Mouse (Mus musculus) forebrain, embryonic 12.5 days (tissue): Measurements from ENCODE around the gene Hmox2. TPM values are rescaled to one million over a fixed set of nuclear protein-coding genes. Genes with fewer than 3 reads are reported as not detected.
A peak's percentile ranks its signal among the peaks of the same experiment; 100 is the strongest.
"Not testable (repeated sequence)": the region's sequence is repeated elsewhere in the genome, so short reads cannot be mapped to it uniquely, and the experiment has no call there.

Source experiments
- ATAC-seq: fragments of 200-750 bp; cut with Nextera tagmentation; 2 replicates; pipeline ENCODE4 v1.8.0; 2017; ENCODE audit warnings: moderate TSS enrichment; ENCODE audit not compliant: low FRiP score
- H3K27ac ChIP-seq: fragments of 300-500 bp; sonication (generic); 2 replicates; pipeline ENCODE4 v1.5.1; 2016; ENCODE audit warnings: mild to moderate bottlenecking
- H3K27me3 ChIP-seq: fragments of 300-500 bp; sonication (generic); 2 replicates; pipeline ENCODE4 v1.6.1; 2016; ENCODE audit warnings: mild to moderate bottlenecking
- H3K36me3 ChIP-seq: fragments of 300-500 bp; sonication (generic); replicated peaks from 2 replicates; pipeline ENCODE4 v1.6.1; 2016; ENCODE audit warnings: mild to moderate bottlenecking
- H3K4me1 ChIP-seq: fragments of 300-500 bp; sonication (generic); 2 replicates; pipeline ENCODE4 v1.6.1; 2016
- H3K4me2 ChIP-seq: fragments of 300-500 bp; sonication (generic); 2 replicates; pipeline ENCODE4 v1.6.1; 2016; ENCODE audit warnings: mild to moderate bottlenecking, moderate library complexity
- H3K4me3 ChIP-seq: fragments of 300-500 bp; sonication (generic); replicated peaks from 2 replicates; pipeline ENCODE4 v1.5.1; 2016; ENCODE audit warnings: mild to moderate bottlenecking
- H3K9ac ChIP-seq: fragments of 300-500 bp; sonication (generic); 2 replicates; pipeline ENCODE4 v1.6.1; 2016; ENCODE audit warnings: mild to moderate bottlenecking
- H3K9me3 ChIP-seq: fragments of 300-500 bp; sonication (generic); 2 replicates; pipeline ENCODE4 v1.6.1; 2016
- WGBS: fragments of 180-500 bp; shearing (Covaris S2); methylation state at CpG from one replicate; pipeline ENCODE4 v1.1.7; 2016; 5-methylcytosine and 5-hydroxymethylcytosine counted together
- polyA plus RNA-seq: library from polyadenylated mRNA; unstranded; fragments of >200 nt; fragmentation: Nextera tagmentation; extraction: Ambion mirVana; gene quantifications from 2 replicates; pipeline ENCODE4 v1.2.1, GENCODE M21; 2016

The Hmox2 gene
- polyA plus RNA-seq, 1 experiment from 2014 or later = 70.7 TPM

DNA sequence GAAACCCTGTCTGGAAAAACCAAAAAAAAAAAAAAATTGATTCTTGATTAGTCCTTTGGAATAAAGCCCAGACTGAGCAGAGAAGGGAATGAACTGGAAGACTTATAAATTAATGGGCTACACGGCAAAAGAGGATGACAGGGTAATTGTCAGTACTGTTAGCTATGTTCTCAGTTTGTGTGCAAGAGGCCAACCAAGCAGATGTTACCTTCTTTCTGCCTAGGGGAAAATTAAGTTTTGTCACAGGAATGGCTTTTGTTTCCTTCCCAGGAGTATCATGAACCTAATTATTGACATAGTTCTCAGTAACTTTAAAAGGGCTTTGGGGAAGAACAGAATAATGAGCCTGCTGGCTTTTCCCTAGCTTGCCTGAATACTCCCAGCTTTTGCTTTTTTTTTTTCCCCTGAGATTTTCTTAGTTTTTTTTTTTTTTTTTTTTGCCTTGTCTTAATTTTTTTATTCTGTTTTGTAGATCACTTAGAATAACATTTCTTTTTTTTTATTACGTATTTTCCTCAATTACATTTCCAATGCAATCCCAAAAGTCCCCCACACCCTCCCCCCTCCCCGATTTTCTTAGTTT, 4.7 kb downstream of the Hmox2 start:
- no peak for ATAC-seq
- no peaks in the 10 kb centered on the region for H3K36me3 ChIP-seq
- 82% methylated on average over 3 of the region's 3 CpGs for WGBS
- H3K9me3 ChIP-seq = no peaks in the 10 kb centered on the region
- no peaks in the 10 kb centered on the region for H3K27me3 ChIP-seq
- no peak overlapping the region for H3K4me3 ChIP-seq
- H3K9ac ChIP-seq = no peak overlapping the region
- H3K4me1 ChIP-seq = peaks cover 11% of the 10 kb centered on the region
- no peak overlapping the region for H3K4me2 ChIP-seq
- H3K27ac ChIP-seq = no peak overlapping the region

- WGBS = 97% methylated on average over 2 of the region's 2 CpGs
- no peaks in the 10 kb centered on the region for H3K27me3 ChIP-seq
- no peak overlapping the region for H3K9ac ChIP-seq
- no peak overlapping the region for H3K27ac ChIP-seq
- H3K36me3 ChIP-seq = no peaks in the 10 kb centered on the region; the same call in 1 of the 2 replicates
- H3K4me2 ChIP-seq = no peak overlapping the region
- no peak overlapping the region for H3K4me3 ChIP-seq
- ATAC-seq = no peak
- H3K4me1 ChIP-seq = no peaks in the 10 kb centered on the region
- no peaks in the 10 kb centered on the region for H3K9me3 ChIP-seq
Observed at GRCm38 (mm10) chr16:4736262-4736661, 10.1 kb downstream of the Hmox2 start.

- Histone ChIP-seq H3K4me2 (no peak overlapping the region), H3K27me3 (no peaks in the 10 kb centered on the region), H3K9ac (no peak overlapping the region), H3K27ac (no peak overlapping the region), H3K4me3 (no peak overlapping the region), H3K36me3 (no peaks in the 10 kb centered on the region; the same call in 1 of the 2 replicates), H3K9me3 (peaks cover 8% of the 10 kb centered on the region; the same call in 1 of the 2 replicates), H3K4me1 (no peaks in the 10 kb centered on the region)
- 95% methylated on average over 2 of the region's 2 CpGs for WGBS
- ATAC-seq = no peak
Observed at GRCm38 (mm10) chr16:4739994-4740393, 13.8 kb downstream of the Hmox2 start.

DNA sequence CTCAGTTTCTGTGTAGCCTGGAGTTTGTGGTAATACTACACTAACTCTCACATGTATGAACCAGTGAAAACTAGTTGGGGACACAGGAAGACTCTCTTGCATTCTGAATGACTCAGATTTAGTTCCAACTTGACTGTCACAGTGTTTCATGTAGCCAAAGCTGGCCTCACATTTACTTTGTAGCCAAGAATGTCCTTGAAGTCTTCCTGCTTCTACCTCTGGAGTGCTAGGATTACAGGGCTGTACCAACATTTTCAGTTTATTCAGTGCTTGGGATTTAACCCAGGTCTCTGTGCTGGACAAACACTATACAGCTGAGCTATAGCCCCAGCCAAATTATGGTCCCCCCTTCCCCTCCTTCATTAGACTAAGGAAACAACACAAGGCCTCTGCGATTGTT, 16.0 kb downstream of the Hmox2 start:
- WGBS = 94% methylated on average over 1 of the region's 1 CpGs
- no peak overlapping the region for H3K4me3 ChIP-seq
- no peaks in the 10 kb centered on the region; the same call in 1 of the 2 replicates for H3K36me3 ChIP-seq
- no peak overlapping the region for H3K9ac ChIP-seq
- no peak overlapping the region for H3K27ac ChIP-seq
- H3K9me3 ChIP-seq = peaks cover 8% of the 10 kb centered on the region; the same call in 1 of the 2 replicates
- no peaks in the 10 kb centered on the region for H3K27me3 ChIP-seq
- no peak overlapping the region for H3K4me2 ChIP-seq
- H3K4me1 ChIP-seq = no peaks in the 10 kb centered on the region
- ATAC-seq = no peak

DNA sequence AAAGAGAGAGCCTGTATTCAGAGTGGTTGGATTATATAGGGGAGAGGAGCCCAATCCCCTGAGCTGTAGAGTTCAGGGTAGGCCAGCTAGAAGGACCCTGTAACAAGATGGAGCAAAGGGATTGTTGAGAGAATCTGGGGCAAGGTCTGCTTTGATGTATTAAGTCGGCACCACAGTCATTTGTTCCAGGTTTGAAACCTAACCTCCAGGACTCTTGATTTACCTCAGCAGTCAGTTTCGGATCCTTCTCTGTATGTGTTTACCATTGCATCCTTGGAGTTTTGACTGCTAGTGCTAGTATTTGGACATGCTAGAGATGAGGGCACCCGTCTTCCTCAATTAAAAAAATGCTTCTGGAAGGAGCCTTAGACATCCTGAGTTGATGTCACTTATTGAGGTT, 26.0 kb downstream of the Hmox2 start:
- Histone ChIP-seq H3K27me3 (no peaks in the 10 kb centered on the region), H3K4me1 (no peaks in the 10 kb centered on the region), H3K4me2 (no peak overlapping the region), H3K36me3 (no peaks in the 10 kb centered on the region), H3K27ac (no peak overlapping the region), H3K9ac (no peak overlapping the region), H3K4me3 (no peak overlapping the region), H3K9me3 (no peaks in the 10 kb centered on the region)
- no peak for ATAC-seq
- 93% methylated on average over 3 of the region's 3 CpGs for WGBS

DNA sequence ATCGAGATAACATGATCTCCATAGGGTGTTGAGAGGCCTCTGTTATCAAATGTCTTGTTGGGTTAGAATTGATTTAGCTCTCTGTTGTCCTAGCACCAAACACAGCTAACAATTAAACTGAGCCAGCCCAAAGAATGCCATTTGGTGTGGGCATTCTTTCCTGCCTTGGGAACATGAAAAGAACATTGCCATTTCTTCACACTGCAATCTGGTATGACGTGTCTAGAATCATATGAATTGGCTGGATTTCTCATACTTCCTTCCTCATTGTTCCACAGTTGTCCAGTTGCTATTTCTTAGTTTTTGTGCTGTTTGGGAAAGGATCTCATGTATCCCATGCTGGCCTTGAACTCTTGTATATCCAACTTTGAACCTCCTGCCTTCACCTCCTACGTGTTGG, 27.9 kb downstream of the Hmox2 start:
- H3K36me3 ChIP-seq = no peaks in the 10 kb centered on the region
- H3K27ac ChIP-seq = no peak overlapping the region
- no peaks in the 10 kb centered on the region for H3K27me3 ChIP-seq
- no peaks in the 10 kb centered on the region for H3K9me3 ChIP-seq
- no peak for ATAC-seq
- 89% methylated on average over 3 of the region's 3 CpGs for WGBS
- no peak overlapping the region for H3K4me3 ChIP-seq
- no peak overlapping the region for H3K9ac ChIP-seq
- H3K4me1 ChIP-seq = 0 out of 2 replicates have a peak, but pooled peaks cover 3% of the 10 kb centered on the region
- no peak overlapping the region for H3K4me2 ChIP-seq

GRCm38 (mm10) chr16:4756660-4757335, 30.6 kb downstream of the Hmox2 start:
- peak; percentile 86 for ATAC-seq
- H3K27me3 ChIP-seq, H3K4me1 ChIP-seq, H3K36me3 ChIP-seq, H3K9me3 ChIP-seq: not testable (repeated sequence)
- Histone ChIP-seq H3K4me3 (peak overlapping the region; percentile 41), H3K27ac (peak overlapping the region; percentile 56; the same call in 1 of the 2 replicates), H3K4me2 (peak overlapping the region; percentile 47), H3K9ac (peak overlapping the region; percentile 47; the same call in 1 of the 2 replicates)
- 4% methylated on average over 38 of the region's 42 CpGs for WGBS

DNA sequence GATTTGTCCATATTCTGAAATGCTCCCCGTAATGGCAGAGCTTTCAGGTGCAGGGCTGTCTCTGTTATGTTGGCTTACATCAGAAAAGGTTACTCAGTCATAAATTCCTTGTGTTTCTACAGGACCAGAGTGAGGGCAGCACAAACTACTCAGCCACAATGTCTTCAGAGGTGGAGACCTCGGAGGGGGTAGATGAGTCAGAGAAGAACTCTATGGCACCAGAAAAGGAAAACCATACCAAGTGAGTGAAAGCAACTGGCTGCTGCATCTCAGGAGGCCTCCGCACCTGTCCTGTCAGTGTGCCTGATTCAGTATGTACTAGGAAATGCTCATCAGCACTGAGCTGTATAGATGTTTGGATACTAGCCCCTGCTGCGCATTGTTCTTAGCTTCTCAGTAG, 36.3 kb downstream of the Hmox2 start:
- ATAC-seq = no peak
- peaks cover 43% of the 10 kb centered on the region for H3K36me3 ChIP-seq
- no peaks in the 10 kb centered on the region for H3K27me3 ChIP-seq
- no peak overlapping the region for H3K4me3 ChIP-seq
- H3K9ac ChIP-seq = no peak overlapping the region
- H3K4me2 ChIP-seq = no peak overlapping the region
- H3K9me3 ChIP-seq = no peaks in the 10 kb centered on the region
- no peak overlapping the region for H3K27ac ChIP-seq
- 0 out of 2 replicates have a peak, but pooled peaks cover 2% of the 10 kb centered on the region for H3K4me1 ChIP-seq
- 92% methylated on average over 4 of the region's 4 CpGs for WGBS

DNA sequence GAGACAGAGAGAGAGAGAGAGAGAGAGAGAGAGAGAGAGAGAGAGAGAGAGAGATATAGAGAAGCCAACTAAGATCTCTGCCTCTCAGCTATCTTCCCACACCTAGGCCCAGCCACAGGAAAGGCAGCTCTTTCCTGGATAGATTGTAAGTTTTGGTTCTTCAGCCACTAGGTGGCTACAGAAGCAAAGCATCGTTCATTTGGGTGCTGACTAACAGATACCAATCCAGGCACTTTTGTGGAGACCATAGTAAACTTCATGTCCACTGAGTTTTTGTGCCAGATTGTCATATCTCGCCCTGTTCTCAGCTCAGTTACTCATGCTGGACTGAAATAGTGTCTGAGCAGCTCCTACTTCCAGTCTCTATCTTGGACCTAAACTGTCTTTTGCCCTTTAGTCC, 37.1 kb downstream of the Hmox2 start:
- H3K27ac ChIP-seq = no peak overlapping the region
- ATAC-seq = no peak
- no peaks in the 10 kb centered on the region for H3K9me3 ChIP-seq
- H3K4me1 ChIP-seq = no peaks in the 10 kb centered on the region
- H3K27me3 ChIP-seq = no peaks in the 10 kb centered on the region
- no peak overlapping the region for H3K4me3 ChIP-seq
- H3K4me2 ChIP-seq = no peak overlapping the region
- WGBS = 44% methylated on average over 2 of the region's 2 CpGs
- no peak overlapping the region for H3K9ac ChIP-seq
- H3K36me3 ChIP-seq = peaks cover 51% of the 10 kb centered on the region

GRCm38 (mm10) chr16:4765852-4766251, 39.7 kb downstream of the Hmox2 start:
- H3K4me3 ChIP-seq = no peak overlapping the region
- no peaks in the 10 kb centered on the region for H3K9me3 ChIP-seq
- no peaks in the 10 kb centered on the region for H3K27me3 ChIP-seq
- 94% methylated on average over 2 of the region's 2 CpGs for WGBS
- H3K4me2 ChIP-seq = no peak overlapping the region
- no peak for ATAC-seq
- H3K9ac ChIP-seq = no peak overlapping the region
- H3K4me1 ChIP-seq = no peaks in the 10 kb centered on the region
- H3K36me3 ChIP-seq = peaks cover 76% of the 10 kb centered on the region
- H3K27ac ChIP-seq = no peak overlapping the region

DNA sequence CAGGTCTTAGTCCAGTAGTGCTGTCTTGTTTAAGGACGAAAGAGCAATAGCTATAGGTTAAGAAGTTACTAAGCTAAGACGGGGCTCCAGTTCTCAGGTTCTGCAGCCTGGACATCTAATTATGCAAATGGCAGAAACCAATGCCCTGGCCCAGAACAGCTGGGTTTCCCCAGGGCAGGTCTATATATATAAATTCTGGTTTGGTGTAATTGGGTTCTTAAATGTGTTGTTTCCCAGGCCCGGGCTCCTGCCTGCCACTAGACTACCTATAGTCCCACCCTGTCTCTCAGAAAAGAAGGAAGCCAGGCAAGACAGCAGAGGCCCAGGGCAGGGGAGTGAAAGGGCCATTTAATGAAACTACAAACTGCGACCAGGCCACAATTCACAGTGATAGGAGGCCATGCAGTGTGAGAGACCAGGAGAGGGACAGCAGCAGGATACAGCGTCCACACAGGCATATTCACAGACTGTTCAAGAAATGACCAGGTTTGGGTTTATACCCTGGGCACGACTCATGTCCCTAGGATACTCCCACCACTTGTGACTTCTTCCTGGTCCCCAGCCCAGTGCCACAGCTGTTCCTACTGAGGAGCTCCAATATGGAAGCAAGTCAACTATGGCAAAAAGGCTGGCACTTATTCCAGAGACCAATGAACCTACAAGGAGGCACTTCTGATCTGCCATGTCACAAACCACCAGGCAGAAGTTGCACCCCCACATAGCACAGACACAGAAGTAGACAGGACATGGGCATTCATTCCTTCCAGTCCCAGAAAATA, 41.0 kb downstream of the Hmox2 start:
- Histone ChIP-seq H3K4me2 (no peak overlapping the region), H3K36me3 (peaks cover 76% of the 10 kb centered on the region), H3K9ac (no peak overlapping the region), H3K4me3 (no peak overlapping the region), H3K27ac (no peak overlapping the region), H3K9me3 (no peaks in the 10 kb centered on the region), H3K4me1 (no peaks in the 10 kb centered on the region), H3K27me3 (no peaks in the 10 kb centered on the region)
- ATAC-seq = no peak
- 92% methylated on average over 6 of the region's 6 CpGs for WGBS

- no peaks in the 10 kb centered on the region for H3K9me3 ChIP-seq
- H3K27me3 ChIP-seq = no peaks in the 10 kb centered on the region
- WGBS = 92% methylated on average over 5 of the region's 5 CpGs
- no peak for ATAC-seq
- H3K4me3 ChIP-seq = no peak overlapping the region
- peaks cover 68% of the 10 kb centered on the region for H3K36me3 ChIP-seq
- no peak overlapping the region for H3K4me2 ChIP-seq
- no peak overlapping the region for H3K9ac ChIP-seq
- no peak overlapping the region for H3K27ac ChIP-seq
- no peaks in the 10 kb centered on the region for H3K4me1 ChIP-seq
Observed at GRCm38 (mm10) chr16:4768719-4769118, 42.6 kb downstream of the Hmox2 start.
